Mouse (Mus musculus): ENCODE measurements around the gene Stab2. TPM values are rescaled to one million over a fixed set of nuclear protein-coding genes. Genes with fewer than 3 reads are reported as not detected.

Gene Stab2
- polyA plus RNA-seq, 1 experiment, result 0.31 TPM

DNA sequence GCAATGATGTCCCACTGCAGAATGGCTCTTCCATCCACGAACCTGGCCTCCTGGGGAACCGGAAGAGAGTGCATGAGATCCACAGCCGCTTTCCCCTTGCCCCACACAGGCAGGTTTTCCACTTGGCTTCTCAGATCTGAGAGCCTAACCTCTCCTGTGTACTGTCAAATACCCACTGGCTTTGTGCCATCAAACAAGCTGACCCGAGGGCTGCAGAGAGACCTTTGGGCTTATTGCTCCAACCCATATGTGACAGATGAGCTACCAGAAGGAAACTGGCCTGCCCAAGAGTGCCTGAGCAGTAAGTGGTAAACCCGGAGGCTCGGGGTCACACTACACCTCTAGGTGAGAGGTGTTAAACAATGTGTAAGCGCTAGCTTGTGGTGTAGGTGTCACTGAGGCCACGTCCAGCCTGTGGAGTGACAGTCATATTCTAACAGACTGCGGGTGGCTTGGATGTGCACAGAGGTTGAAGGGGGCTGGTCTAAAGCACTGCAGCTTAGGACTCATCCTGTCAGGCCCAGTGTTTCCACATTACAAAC lies 160.8 kb downstream of the Stab2 start:
- no peak overlapping the region for H3K4me3 ChIP-seq (ENCODE audit: insufficient read depth, low read length)
- H3K27ac ChIP-seq (ENCODE audit: insufficient read depth, low read depth, low read length), result no peak overlapping the region
- H3K4me1 ChIP-seq (ENCODE audit: control insufficient read depth, insufficient read depth, low read length), result no peaks in the 10 kb centered on the region
- TF ChIP-seq CTCF (IDR thresholded peaks at IDR 0.05; ENCODE audit: low read depth, low read length), result no peak

DNA sequence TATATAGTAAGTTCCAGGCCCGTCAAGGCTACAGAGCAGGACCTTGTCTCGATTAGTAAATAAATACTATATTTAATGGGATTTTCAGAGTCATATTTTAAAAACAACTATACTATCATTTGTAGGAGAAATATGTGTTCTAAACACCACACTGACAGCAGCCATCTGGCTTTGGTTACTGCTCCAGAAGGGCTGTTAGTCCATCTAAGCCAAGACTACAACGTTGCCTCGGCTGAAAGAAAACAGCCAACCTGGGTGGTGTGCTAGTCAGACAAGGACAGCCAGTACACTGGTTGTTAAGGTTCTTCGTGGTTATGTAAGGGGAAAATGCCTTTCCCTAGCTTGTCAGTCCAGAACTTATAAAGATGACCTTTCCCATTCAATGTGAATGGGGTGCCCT lies 165.2 kb downstream of the Stab2 start:
- H3K4me1 ChIP-seq (ENCODE audit: control insufficient read depth, insufficient read depth, low read length), result no peaks in the 10 kb centered on the region
- TF ChIP-seq POLR2A (IDR thresholded peaks at IDR 0.05; ENCODE audit: borderline replicate concordance, low read depth, low read length), result no peak
- TF ChIP-seq CTCF (IDR thresholded peaks at IDR 0.05; ENCODE audit: low read depth, low read length), result no peak
- no peak overlapping the region for H3K27ac ChIP-seq (ENCODE audit: insufficient read depth, low read depth, low read length)
- H3K4me3 ChIP-seq (ENCODE audit: insufficient read depth, low read length), result no peak overlapping the region

DNA sequence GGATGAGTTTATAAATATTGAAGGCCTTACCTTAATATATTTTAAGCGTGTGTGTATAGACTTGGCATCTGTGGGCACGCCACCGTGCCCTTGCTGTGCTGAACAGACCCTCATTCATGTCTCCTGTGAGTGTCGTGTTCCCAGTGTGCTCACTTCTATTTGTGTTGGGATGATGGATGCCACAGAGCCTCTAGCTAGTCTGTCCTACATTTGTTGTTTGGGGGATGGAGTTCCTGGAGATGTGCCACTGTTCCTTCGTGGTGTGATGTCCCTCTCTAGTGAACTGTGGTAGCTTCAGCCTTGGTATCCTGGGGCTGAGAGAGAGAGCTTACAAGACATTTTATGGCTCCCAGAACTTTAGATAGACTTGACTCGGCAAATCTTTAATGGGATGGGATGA lies 169.0 kb downstream of the Stab2 start:
- no peaks in the 10 kb centered on the region for H3K4me1 ChIP-seq (ENCODE audit: control insufficient read depth, insufficient read depth, low read length)
- H3K27ac ChIP-seq (ENCODE audit: insufficient read depth, low read depth, low read length), result no peak overlapping the region
- TF ChIP-seq CTCF (IDR thresholded peaks at IDR 0.05; ENCODE audit: low read depth, low read length), result no peak
- no peak for TF ChIP-seq POLR2A (IDR thresholded peaks at IDR 0.05; ENCODE audit: borderline replicate concordance, low read depth, low read length)
- H3K4me3 ChIP-seq (ENCODE audit: insufficient read depth, low read length), result no peak overlapping the region

DNA sequence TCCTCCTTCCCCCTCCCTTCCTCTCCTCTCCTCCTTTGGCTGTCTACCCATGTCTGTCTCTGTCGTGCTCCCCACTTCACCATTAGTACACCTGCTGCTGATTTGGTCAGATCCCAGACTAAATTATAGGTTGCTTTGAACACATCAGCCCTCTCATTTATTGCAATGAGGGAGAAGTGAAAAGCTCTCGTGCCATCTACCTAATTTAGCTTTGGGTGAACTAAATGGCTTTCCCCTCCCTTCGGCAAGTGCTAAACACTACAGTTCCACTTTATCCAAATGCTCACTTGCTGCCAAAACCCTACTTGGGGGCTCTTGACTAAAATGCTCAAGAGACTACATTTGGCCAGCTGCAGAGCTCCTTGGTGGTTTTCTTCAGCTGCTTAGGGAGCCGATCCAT lies 171.0 kb downstream of the Stab2 start:
- no peak overlapping the region for H3K27ac ChIP-seq (ENCODE audit: insufficient read depth, low read depth, low read length)
- no peaks in the 10 kb centered on the region for H3K4me1 ChIP-seq (ENCODE audit: control insufficient read depth, insufficient read depth, low read length)
- H3K4me3 ChIP-seq (ENCODE audit: insufficient read depth, low read length), result no peak overlapping the region
- TF ChIP-seq CTCF (IDR thresholded peaks at IDR 0.05; ENCODE audit: low read depth, low read length) (no peak), POLR2A (IDR thresholded peaks at IDR 0.05; ENCODE audit: borderline replicate concordance, low read depth, low read length) (no peak)

DNA sequence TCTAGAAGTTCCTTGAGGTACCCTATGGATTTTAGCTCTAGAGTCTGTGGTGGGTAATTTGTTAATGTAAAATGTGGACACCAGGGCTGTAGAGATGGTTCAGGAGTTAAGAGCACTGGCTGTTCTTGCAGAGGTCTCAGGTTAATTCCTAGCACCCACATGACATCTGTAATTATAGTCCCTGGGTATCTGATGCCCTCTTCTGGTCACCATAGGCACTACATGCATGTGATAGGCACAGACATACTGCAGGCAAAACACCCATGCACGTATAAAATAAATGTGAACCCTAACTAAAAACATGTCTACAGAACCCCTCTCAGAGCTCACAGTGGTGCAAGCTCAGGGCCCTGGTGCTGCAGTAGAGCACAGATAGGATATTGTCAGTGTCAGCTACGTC lies 178.3 kb downstream of the Stab2 start:
- Histone ChIP-seq H3K4me1 (ENCODE audit: control insufficient read depth, insufficient read depth, low read length) (peaks cover 15% of the 10 kb centered on the region), H3K27ac (ENCODE audit: insufficient read depth, low read depth, low read length) (no peak overlapping the region), H3K4me3 (ENCODE audit: insufficient read depth, low read length) (no peak overlapping the region)
- no peak for TF ChIP-seq POLR2A (IDR thresholded peaks at IDR 0.05; ENCODE audit: borderline replicate concordance, low read depth, low read length)

DNA sequence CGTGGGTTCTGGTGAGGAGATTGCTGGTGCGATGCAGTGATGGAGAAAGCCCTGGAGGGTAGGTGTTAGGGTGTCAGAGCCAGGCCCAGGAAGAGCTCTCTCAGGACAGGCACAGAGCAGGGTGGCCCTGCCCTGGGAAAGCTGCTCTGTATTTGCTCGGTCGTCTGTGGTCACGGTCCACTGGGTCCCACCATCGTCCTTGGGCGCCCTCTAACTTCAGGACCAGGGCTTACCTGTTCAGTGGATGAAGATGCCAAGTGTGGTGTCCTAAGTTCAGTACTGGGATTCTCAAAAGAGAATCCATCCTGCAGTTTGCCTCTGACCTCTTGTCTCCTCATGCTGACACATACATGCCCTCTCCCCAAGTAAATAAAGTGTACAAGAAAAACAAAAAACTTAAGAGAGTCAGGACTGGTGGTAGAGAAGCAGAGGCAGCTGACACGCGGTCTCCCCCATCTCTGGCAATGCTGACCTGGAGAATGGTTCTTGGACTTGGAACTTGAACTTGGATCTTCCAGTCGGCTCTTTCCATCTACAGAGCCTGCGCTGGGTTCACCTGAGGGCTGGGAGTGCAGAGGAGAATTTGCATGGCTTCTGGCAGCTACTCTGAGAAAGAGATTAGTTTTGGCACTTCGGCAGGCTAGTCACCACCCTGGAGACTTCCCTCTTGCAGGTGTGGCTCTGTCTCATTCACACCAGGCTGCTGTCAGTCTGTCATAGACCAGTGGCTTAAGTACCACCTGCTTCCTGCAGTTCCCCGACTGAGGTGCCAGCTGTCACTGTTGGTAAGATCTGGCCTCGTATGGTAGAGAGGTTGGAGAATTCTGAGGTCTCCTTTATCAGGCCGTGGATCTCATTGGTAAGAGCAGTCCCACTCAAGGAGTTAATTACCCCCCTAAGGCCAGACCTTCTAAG lies 179.3 kb downstream of the Stab2 start:
- Histone ChIP-seq H3K4me3 (ENCODE audit: insufficient read depth, low read length) (no peak overlapping the region), H3K27ac (ENCODE audit: insufficient read depth, low read depth, low read length) (no peak overlapping the region), H3K4me1 (ENCODE audit: control insufficient read depth, insufficient read depth, low read length) (peaks cover 16% of the 10 kb centered on the region)
- TF ChIP-seq POLR2A (IDR thresholded peaks at IDR 0.05; ENCODE audit: borderline replicate concordance, low read depth, low read length), result no peak
- no peak for TF ChIP-seq CTCF (IDR thresholded peaks at IDR 0.05; ENCODE audit: low read depth, low read length)

DNA sequence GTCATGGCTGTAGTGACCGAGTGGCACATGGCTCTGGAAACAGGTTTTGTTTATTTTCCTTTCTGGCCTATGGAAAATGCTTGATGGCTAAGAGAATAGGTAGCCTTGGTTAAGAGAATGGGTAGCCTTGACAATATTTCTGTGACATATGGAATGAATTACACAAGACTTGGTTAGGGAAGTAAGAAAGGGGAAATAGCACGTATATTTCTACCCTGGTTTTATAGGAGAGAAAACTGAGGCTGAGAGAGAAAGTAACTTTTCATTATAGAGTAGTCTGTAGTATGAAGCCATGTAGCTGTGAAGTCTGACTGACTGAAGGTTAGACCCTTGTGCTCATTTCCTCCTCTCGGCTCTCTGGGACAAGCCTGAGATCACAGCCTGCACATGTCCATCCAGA lies 180.9 kb downstream of the Stab2 start:
- Histone ChIP-seq H3K27ac (ENCODE audit: insufficient read depth, low read depth, low read length) (peak overlapping the region; percentile 18), H3K4me1 (ENCODE audit: control insufficient read depth, insufficient read depth, low read length) (peaks cover 16% of the 10 kb centered on the region), H3K4me3 (ENCODE audit: insufficient read depth, low read length) (no peak overlapping the region)
- no peak for TF ChIP-seq POLR2A (IDR thresholded peaks at IDR 0.05; ENCODE audit: borderline replicate concordance, low read depth, low read length)
- no peak for TF ChIP-seq CTCF (IDR thresholded peaks at IDR 0.05; ENCODE audit: low read depth, low read length)

DNA sequence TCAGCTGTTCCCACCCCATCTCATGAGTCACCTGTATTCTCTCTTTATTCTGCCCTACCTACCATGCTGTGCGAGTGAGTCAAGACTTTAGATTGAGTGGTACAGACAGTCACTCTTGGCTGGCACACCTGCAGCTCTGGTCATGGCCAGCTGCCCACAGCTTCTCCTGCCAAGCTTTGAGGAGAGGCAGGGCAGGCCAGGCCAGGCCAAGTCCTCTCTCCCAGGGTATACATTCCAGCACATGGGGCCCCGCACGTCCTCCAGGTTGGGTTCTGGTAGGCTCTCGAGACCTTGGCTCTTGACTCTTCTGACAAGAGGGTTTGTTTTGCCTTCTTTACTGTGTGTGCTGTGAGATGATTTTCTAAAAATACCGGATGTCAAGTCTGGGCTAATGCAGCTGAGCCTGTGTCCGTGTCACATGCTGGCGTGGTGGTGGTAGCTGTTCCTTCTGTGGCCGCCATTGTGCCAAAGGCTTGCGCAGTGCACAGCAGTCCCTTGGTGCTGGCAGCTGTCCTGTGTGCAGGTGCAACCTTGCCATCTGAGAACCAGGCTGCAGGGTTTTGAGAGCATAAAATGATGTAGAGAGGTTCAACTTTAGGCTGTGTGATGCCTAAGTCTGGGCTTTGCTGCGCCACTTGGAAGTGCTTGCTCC lies 181.8 kb downstream of the Stab2 start:
- H3K27ac ChIP-seq (ENCODE audit: insufficient read depth, low read depth, low read length), result no peak overlapping the region
- H3K4me3 ChIP-seq (ENCODE audit: insufficient read depth, low read length), result no peak overlapping the region
- TF ChIP-seq POLR2A (IDR thresholded peaks at IDR 0.05; ENCODE audit: borderline replicate concordance, low read depth, low read length), result no peak
- no peak for TF ChIP-seq CTCF (IDR thresholded peaks at IDR 0.05; ENCODE audit: low read depth, low read length)
- peaks cover 16% of the 10 kb centered on the region for H3K4me1 ChIP-seq (ENCODE audit: control insufficient read depth, insufficient read depth, low read length)

DNA sequence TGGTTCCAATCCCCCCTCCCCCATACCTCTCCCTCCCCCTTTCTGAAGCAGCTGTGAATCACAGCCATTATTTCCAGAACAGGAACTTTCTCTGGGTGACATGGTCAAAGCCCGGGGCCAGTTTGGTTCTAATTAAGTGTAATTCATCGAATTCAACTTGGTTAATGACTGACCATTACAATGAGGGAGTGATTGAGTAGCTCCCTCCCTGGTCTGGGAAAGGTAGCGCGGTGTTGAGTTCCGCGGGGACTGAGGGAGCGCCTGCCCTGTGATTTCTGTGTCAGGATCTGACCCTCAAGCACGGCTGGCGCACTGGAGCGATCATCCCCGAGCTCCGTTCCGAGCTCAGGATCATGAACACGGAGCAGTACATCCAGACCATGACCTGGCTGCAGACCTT lies 183.0 kb downstream of the Stab2 start:
- peaks cover 16% of the 10 kb centered on the region for H3K4me1 ChIP-seq (ENCODE audit: control insufficient read depth, insufficient read depth, low read length)
- TF ChIP-seq POLR2A (IDR thresholded peaks at IDR 0.05; ENCODE audit: borderline replicate concordance, low read depth, low read length) (no peak), CTCF (IDR thresholded peaks at IDR 0.05; ENCODE audit: low read depth, low read length) (no peak)
- H3K4me3 ChIP-seq (ENCODE audit: insufficient read depth, low read length), result no peak overlapping the region
- no peak overlapping the region for H3K27ac ChIP-seq (ENCODE audit: insufficient read depth, low read depth, low read length)

DNA sequence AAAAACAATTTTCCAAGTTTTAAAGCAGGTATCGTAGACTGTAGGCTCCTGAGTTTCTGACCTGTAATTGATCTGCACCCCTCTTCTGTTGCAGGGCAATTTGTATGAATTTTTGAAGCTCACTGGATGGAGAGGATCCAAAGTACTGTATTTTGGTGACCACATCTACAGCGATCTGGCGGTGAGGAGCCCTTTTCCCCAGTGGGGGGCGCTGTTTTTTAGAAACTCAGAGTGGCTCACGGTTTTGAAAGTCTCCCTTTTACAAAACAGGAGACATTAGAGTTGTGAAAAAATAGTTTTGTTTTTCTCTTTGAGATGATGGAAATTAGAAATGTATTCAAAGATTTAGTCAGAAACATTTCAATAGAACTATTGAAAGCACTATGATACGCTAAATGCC lies 183.7 kb downstream of the Stab2 start:
- Histone ChIP-seq H3K4me1 (ENCODE audit: control insufficient read depth, insufficient read depth, low read length) (peaks cover 16% of the 10 kb centered on the region), H3K27ac (ENCODE audit: insufficient read depth, low read depth, low read length) (no peak overlapping the region), H3K4me3 (ENCODE audit: insufficient read depth, low read length) (no peak overlapping the region)
- TF ChIP-seq POLR2A (IDR thresholded peaks at IDR 0.05; ENCODE audit: borderline replicate concordance, low read depth, low read length), result no peak
- TF ChIP-seq CTCF (IDR thresholded peaks at IDR 0.05; ENCODE audit: low read depth, low read length), result peak; percentile 64
